ENCODE assay signal across 8 mouse cellular contexts in the genomic region with DNA sequence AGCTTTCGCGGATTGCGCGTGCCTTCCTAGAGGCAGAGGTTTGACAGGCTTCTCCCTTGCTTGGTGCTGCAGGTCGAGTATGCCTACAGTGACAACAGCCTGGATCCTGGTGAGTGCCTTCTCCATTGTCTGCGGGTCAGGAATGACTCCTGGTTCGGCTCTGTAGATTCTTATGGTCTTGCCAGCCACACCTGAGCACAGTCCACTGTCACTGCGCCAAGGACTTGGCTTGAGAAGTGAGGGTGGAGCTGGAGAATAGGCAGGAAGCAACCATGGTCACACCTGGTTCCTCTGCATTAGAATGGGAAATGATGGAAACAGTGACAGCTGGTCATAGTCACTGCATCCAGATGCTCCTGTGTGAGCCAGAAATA. TPM values are rescaled to one million over a fixed set of nuclear protein-coding genes. Genes with fewer than 3 reads are reported as not detected.
A peak's percentile ranks its signal among the peaks of the same experiment; 100 is the strongest.
DNase-seq lines count a peak whose midpoint lies in the region; ATAC-seq and TF ChIP-seq lines count a peak whose summit lies in the region.

No protein-coding gene starts in this region.

- H3K9ac ChIP-seq in kidney, postnatal 0 days (ENCODE audit: low read depth, low read length) = peak overlapping the region; percentile 81
- H3K9ac ChIP-seq in midbrain, postnatal 0 days (replicated peaks; ENCODE audit: low read length, poor library complexity, severe bottlenecking) = peak overlapping the region; percentile 91

- 6% methylated on average over 8 of the region's 8 CpGs for WGBS in kidney, postnatal 0 days
- 10% methylated on average over 8 of the region's 8 CpGs for WGBS in midbrain, postnatal 0 days

- H3K4me1 ChIP-seq in kidney, postnatal 0 days (replicated peaks; ENCODE audit: insufficient read depth, low read length) = peaks cover 20% of the 10 kb centered on the region
- peaks cover 20% of the 10 kb centered on the region for H3K4me1 ChIP-seq in midbrain, postnatal 0 days (ENCODE audit: insufficient read depth, low read length)

- no peaks in the 10 kb centered on the region for H3K9me3 ChIP-seq in kidney, postnatal 0 days (replicated peaks; ENCODE audit: low read length)
- no peaks in the 10 kb centered on the region for H3K9me3 ChIP-seq in midbrain, postnatal 0 days (ENCODE audit: low read length)

- H3K27ac ChIP-seq in layer of hippocampus, adult 2 months = peak overlapping the region; percentile 91
- peak overlapping the region; percentile 88 for H3K27ac ChIP-seq in kidney, postnatal 0 days
- peak overlapping the region; percentile 81 for H3K27ac ChIP-seq in midbrain, postnatal 0 days (ENCODE audit: low read depth, low read length)

- H3K4me2 ChIP-seq in kidney, postnatal 0 days (ENCODE audit: low read length) = peak overlapping the region; percentile 96
- peak overlapping the region; percentile 88 for H3K4me2 ChIP-seq in midbrain, postnatal 0 days (ENCODE audit: low read depth, low read length, poor library complexity, severe bottlenecking)

- DNase-seq in layer of hippocampus, adult 2 months (ENCODE audit: low spot score in 2 of 2) = no peak
- DNase-seq in layer of hippocampus, adult 9-11 months = no peak
- no peak for DNase-seq in kidney, postnatal 0 days (ENCODE audit: low spot score)
- peak; percentile 38 for DNase-seq in midbrain, postnatal 0 days (ENCODE audit: low spot score)
- DNase-seq in urinary bladder, postnatal 10 days (ENCODE audit: low spot score) = no peak
- DNase-seq in frontal cortex, postnatal 14 days (ENCODE audit: low spot score in 2 of 2) = no peak
- no peak for DNase-seq in gastrocnemius, postnatal 25 days

- H3K27me3 ChIP-seq in kidney, postnatal 0 days (ENCODE audit: insufficient read depth, low read length) = no peaks in the 10 kb centered on the region
- no peaks in the 10 kb centered on the region for H3K27me3 ChIP-seq in midbrain, postnatal 0 days (ENCODE audit: insufficient read depth, low read length)

- 0 out of 2 replicates have a peak, but pooled peaks have one; percentile 9 for ATAC-seq in erythroblast, adult 5-6 weeks (replicated peaks; ENCODE audit: low FRiP score, poor library complexity, severe bottlenecking)
- ATAC-seq in kidney, postnatal 0 days (replicated peaks; ENCODE audit: low FRiP score, low read depth) = peak; percentile 12; the same call in 1 of the 2 replicates
- ATAC-seq in midbrain, postnatal 0 days (ENCODE audit: low FRiP score) = no peak

- H3K4me3 ChIP-seq in layer of hippocampus, adult 2 months = peak overlapping the region; percentile 73
- peak overlapping the region; percentile 64 for H3K4me3 ChIP-seq in kidney, postnatal 0 days (replicated peaks; ENCODE audit: low read depth, low read length)
- peak overlapping the region; percentile 81 for H3K4me3 ChIP-seq in midbrain, postnatal 0 days (ENCODE audit: low read depth, low read length)

- H3K36me3 ChIP-seq in kidney, postnatal 0 days (ENCODE audit: insufficient read depth, low read length) = peaks cover 44% of the 10 kb centered on the region
- peaks cover 46% of the 10 kb centered on the region for H3K36me3 ChIP-seq in midbrain, postnatal 0 days (ENCODE audit: insufficient read depth, low read length)

- no peak for TF ChIP-seq CTCF in layer of hippocampus, adult 2 months (conservative IDR thresholded peaks at IDR 0.05)
- no peak for TF ChIP-seq CTCF in kidney, postnatal 0 days (IDR thresholded peaks at IDR 0.05; ENCODE audit: low read depth)
- no peak for TF ChIP-seq CTCF in midbrain, postnatal 0 days (IDR thresholded peaks at IDR 0.05)

RNA-seq across cellular contexts. Expression of gene Mlx, which starts 0.6 kb away (rescaled TPM):
- total RNA-seq in layer of hippocampus, adult 2 months (2021) = 10 to 100 TPM; 40.0 to 41.1 TPM
- total RNA-seq in erythroblast, adult 5-6 weeks (2015; ENCODE audit: low replicate concordance) = 20.5 and 26.9 TPM in 2 replicates
- total RNA-seq in erythroblast, adult 5-6 weeks (2017; ENCODE audit: low replicate concordance) = 18.4 and 23.7 TPM in 2 replicates
- 45.7 and 46.0 TPM in 2 replicates for polyA plus RNA-seq in kidney, postnatal 0 days (2015; fragmentation: Nextera tagmentation; extraction: Ambion mirVana)
- 60.7 and 61.3 TPM in 2 replicates for total RNA-seq in midbrain, postnatal 0 days (2014; rRNA removed)
- 64.1 and 67.8 TPM in 2 replicates for polyA plus RNA-seq in midbrain, postnatal 0 days (2015; fragmentation: Nextera tagmentation; extraction: Ambion mirVana)
- total RNA-seq in gastrocnemius, postnatal 25 days (2021) = 10 to 100 TPM in 1 of 2 experiments, 1 to 10 TPM in 1; 7.5 to 11.0 TPM

RNA-seq across cellular contexts. Expression of gene Coasy, which starts 5.3 kb away (rescaled TPM):
- 10 to 100 TPM; 24.9 to 25.8 TPM for total RNA-seq in layer of hippocampus, adult 2 months (2021)
- total RNA-seq in erythroblast, adult 5-6 weeks (2015; ENCODE audit: low replicate concordance) = 6.7 and 7.5 TPM in 2 replicates
- total RNA-seq in erythroblast, adult 5-6 weeks (2017; ENCODE audit: low replicate concordance) = 3.8 and 9.6 TPM in 2 replicates
- 55.3 and 55.9 TPM in 2 replicates for polyA plus RNA-seq in kidney, postnatal 0 days (2015; fragmentation: Nextera tagmentation; extraction: Ambion mirVana)
- 41.8 and 48.7 TPM in 2 replicates for total RNA-seq in midbrain, postnatal 0 days (2014; rRNA removed)
- 31.5 and 34.1 TPM in 2 replicates for polyA plus RNA-seq in midbrain, postnatal 0 days (2015; fragmentation: Nextera tagmentation; extraction: Ambion mirVana)
- total RNA-seq in gastrocnemius, postnatal 25 days (2021) = 10 to 100 TPM in 1 of 2 experiments, 1 to 10 TPM in 1; 7.9 to 10.3 TPM

RNA-seq across cellular contexts. Expression of gene Psmc3ip, which starts 7.6 kb away (rescaled TPM):
- 1 to 10 TPM; 4.4 to 4.7 TPM for total RNA-seq in layer of hippocampus, adult 2 months (2021)
- total RNA-seq in erythroblast, adult 5-6 weeks (2015; ENCODE audit: low replicate concordance) = 2.7 and 4.4 TPM in 2 replicates
- total RNA-seq in erythroblast, adult 5-6 weeks (2017; ENCODE audit: low replicate concordance) = 4.1 and 13.7 TPM in 2 replicates
- polyA plus RNA-seq in kidney, postnatal 0 days (2015; fragmentation: Nextera tagmentation; extraction: Ambion mirVana) = 23.2 and 26.4 TPM in 2 replicates
- total RNA-seq in midbrain, postnatal 0 days (2014; rRNA removed) = 5.3 and 6.9 TPM in 2 replicates
- polyA plus RNA-seq in midbrain, postnatal 0 days (2015; fragmentation: Nextera tagmentation; extraction: Ambion mirVana) = 8.9 and 10.3 TPM in 2 replicates
- 1 to 10 TPM; 1.5 to 1.7 TPM for total RNA-seq in gastrocnemius, postnatal 25 days (2021)

RNA-seq across cellular contexts. Expression of gene Hsd17b1, which starts 9.5 kb away (rescaled TPM):
- total RNA-seq in layer of hippocampus, adult 2 months (2021) = under 1 TPM; 0.71 to 0.92 TPM
- total RNA-seq in erythroblast, adult 5-6 weeks (2015; ENCODE audit: low replicate concordance) = 2.1 TPM in 1 of 2 replicates, not detected in the other
- 1.9 TPM in 1 of 2 replicates, not detected in the other for total RNA-seq in erythroblast, adult 5-6 weeks (2017; ENCODE audit: low replicate concordance)
- 0.13 and 0.42 TPM in 2 replicates for polyA plus RNA-seq in kidney, postnatal 0 days (2015; fragmentation: Nextera tagmentation; extraction: Ambion mirVana)
- 0.27 TPM in 1 of 2 replicates, not detected in the other for total RNA-seq in midbrain, postnatal 0 days (2014; rRNA removed)
- polyA plus RNA-seq in midbrain, postnatal 0 days (2015; fragmentation: Nextera tagmentation; extraction: Ambion mirVana) = not detected in 2 replicates
- not detected for total RNA-seq in gastrocnemius, postnatal 25 days (2021)

RNA-seq across cellular contexts. Expression of gene Naglu, which starts 17.9 kb away (rescaled TPM):
- total RNA-seq in layer of hippocampus, adult 2 months (2021) = 1 to 10 TPM; 8.7 to 9.6 TPM
- 3.1 and 3.7 TPM in 2 replicates for total RNA-seq in erythroblast, adult 5-6 weeks (2015; ENCODE audit: low replicate concordance)
- total RNA-seq in erythroblast, adult 5-6 weeks (2017; ENCODE audit: low replicate concordance) = 2.0 and 2.8 TPM in 2 replicates
- polyA plus RNA-seq in kidney, postnatal 0 days (2015; fragmentation: Nextera tagmentation; extraction: Ambion mirVana) = 26.5 and 28.0 TPM in 2 replicates
- 20.9 and 22.2 TPM in 2 replicates for total RNA-seq in midbrain, postnatal 0 days (2014; rRNA removed)
- 16.0 and 16.6 TPM in 2 replicates for polyA plus RNA-seq in midbrain, postnatal 0 days (2015; fragmentation: Nextera tagmentation; extraction: Ambion mirVana)
- total RNA-seq in gastrocnemius, postnatal 25 days (2021) = 1 to 10 TPM; 3.3 to 3.9 TPM
